Mouse (Mus musculus) brown adipose tissue, adult 24 weeks (tissue): Measurements from ENCODE around the gene Agxt2. TPM values are rescaled to one million over a fixed set of nuclear protein-coding genes. Genes with fewer than 3 reads are reported as not detected.

Experiments
- polyA plus RNA-seq: library from polyadenylated mRNA; stranded (reverse); fragments of >200 nt; gene quantifications from 2 replicates; pipeline ENCODE4 v1.2.4, GENCODE M21; 2012; ENCODE audit not compliant: missing spikeins, insufficient read depth, insufficient read length

Agxt2 gene
- polyA plus RNA-seq, 1 experiment: not detected

Other genes starting within 250 kb of the Agxt2 start
- gene Prlr, start 181.3 kb upstream of the Agxt2 start, polyA plus RNA-seq: 0.13 and 0.16 TPM in 2 replicates
- not detected in 2 replicates for gene Gm21973, start 33.2 kb upstream of the Agxt2 start, polyA plus RNA-seq
- gene Dnajc21, start 112.0 kb downstream of the Agxt2 start, polyA plus RNA-seq: 43.8 and 52.2 TPM in 2 replicates
- 26.3 and 29.3 TPM in 2 replicates for gene Brix1, start 127.4 kb downstream of the Agxt2 start, polyA plus RNA-seq
- 3.9 and 7.8 TPM in 2 replicates for gene Rad1, start 127.5 kb downstream of the Agxt2 start, polyA plus RNA-seq
- gene Ttc23l, start 200.1 kb downstream of the Agxt2 start, polyA plus RNA-seq: not detected in 2 replicates